Mouse (Mus musculus) hematopoietic stem cell, adult 5-6 weeks (primary cell): Measurements from ENCODE around the gene Map1b. TPM values are rescaled to one million over a fixed set of nuclear protein-coding genes. Genes with fewer than 3 reads are reported as not detected.
A peak's percentile ranks its signal among the peaks of the same experiment; 100 is the strongest.

ENCODE experiments used
- ATAC-seq, 2 experiments: fragments of 125-278 bp in 1 of 2; replicated peaks in 1 of 2; 2 replicates each; pipeline ENCODE4 v1.8.0; 2016 to 2017; ENCODE audit warnings: inconsistent platforms in 2 of 2, mild to moderate bottlenecking in 2 of 2, moderate number of reproducible peaks in 2 of 2, low read depth in 1 of 2, moderate TSS enrichment in 1 of 2; ENCODE audit not compliant: low FRiP score in 2 of 2, poor library complexity in 2 of 2, severe bottlenecking in 2 of 2, insufficient read depth in 1 of 2, low TSS enrichment in 1 of 2
- total RNA-seq: library from RNA; stranded (forward); fragments of 172-1452, 232-1000 nt; gene quantifications from 2 replicates; pipeline ENCODE4 v1.2.3, GENCODE M21; 2017

Gene Map1b
- total RNA-seq, 1 experiment from 2014 or later = 0.15 TPM

DNA sequence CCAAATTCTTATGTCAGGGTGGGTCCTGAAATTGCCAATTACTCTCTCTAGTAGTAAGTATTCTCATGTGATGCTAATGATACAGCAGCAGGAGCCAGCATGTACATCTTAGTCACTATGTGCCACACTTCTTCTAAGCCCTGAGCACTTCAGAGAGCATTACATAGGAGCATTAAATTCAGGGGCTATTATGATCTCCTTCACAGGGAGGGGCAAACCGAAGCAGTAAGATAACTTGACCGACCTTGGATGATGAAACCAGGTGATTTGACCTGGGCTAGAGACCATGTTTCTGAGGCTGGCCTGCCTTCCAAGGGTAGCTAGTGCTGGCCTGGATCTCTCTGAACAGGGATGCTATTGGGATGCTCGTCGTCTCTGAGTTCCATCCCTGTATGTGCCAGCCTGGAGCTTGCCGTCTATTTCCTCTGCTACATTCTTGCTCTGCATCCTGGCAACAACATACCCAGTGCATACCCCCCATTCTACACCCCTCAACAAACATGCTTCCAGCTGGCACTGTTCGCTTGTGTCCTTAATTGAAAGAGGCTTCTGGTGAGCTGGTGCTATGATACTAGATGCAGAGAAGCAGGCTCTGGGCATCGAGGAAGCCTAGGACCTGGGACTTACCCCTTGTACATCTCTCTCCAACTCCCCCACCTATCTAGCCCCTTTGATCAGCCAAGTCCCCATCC is 72.7 kb downstream of the Map1b start:
- no peak for ATAC-seq

DNA sequence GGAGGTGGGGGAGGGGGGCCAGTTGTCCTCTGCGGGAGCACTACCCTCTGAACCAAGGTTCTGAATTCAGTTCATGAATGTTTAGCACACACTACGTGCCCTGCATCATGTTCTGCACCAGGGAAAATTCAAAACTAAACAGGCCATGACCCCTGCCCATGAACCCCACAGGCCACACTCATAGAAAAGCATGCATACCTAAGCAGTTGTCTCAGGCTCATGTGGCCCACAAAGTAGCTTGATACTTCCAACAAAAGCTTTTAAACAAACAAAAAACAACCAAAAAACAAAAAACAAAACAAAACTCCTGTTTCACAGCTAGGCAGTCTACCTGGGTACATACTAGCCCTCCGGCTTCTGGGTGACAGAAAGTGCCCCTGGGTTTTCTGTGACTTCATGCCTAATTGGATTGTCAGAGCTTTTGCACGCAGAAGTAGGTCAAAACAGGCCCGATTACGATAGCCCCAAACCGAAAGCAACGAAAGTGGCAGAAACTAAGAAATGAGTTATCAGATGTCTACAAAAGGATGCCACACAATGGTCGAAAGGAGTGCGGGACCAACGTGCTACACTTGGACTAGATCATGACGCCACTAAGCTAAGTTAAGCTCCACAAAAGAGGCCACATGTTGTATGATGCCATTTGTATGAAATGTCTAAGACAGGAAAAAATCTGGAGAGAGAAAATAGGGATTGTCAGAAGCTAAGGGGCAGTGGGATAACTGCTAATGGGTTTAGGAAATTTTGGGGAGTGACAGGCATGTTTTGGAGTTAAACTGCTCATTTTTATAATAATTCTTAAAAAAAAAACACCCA is 73.7 kb downstream of the Map1b start:
- ATAC-seq = no peak

DNA sequence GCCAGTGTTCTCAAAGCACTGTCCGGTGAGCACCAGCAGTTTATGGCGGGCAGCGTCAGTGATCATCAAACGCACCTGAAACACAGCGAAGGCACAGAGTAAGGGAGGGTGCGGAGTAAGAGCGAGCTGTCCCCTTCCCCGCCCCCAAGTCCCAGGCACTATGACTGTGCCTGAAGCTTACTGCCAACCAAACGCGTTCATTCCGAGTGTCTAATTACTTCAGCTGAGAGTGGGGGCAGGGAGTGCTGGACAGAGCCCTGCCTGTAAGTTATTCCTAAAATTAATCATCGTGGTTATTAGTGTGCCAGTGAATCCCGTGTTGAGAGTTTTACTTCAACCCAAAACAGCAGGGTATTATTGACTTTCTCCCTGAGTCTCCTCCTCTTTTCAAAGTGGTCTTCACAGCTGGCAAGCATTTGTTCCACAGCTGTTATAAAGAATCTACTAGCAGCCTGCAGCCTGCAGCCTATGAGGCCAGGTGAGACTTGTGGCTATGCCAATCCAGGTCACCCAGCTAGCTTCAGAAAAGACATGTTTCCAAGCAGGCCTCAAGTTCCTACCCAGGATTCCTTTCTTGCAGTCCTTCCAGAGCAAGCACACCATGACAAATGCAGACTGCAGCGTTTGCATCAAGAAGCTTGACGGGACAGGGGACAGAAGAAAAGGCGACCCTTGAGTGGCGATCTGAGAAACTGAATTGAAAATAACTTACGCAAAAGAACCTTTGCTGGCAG is 74.5 kb downstream of the Map1b start:
- ATAC-seq = no peak

DNA sequence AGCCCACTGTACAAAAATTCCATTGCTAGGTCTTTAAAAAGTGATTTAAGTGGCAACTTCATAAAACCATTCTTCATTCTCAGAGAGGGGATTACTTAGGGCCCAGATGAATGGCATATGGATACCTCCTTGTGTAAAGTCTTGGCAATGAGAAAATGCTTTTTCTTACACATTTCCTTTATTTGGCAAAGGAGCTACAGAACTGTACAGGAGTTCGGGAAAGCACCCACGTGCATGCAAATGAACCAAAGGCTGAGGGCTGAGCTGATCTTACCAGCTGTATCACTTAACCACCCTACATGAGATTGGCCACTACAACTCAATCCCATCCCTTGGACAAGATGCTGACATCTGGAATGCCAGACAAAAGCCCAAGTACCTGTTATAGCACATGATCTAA is 76.1 kb downstream of the Map1b start:
- no peak for ATAC-seq

DNA sequence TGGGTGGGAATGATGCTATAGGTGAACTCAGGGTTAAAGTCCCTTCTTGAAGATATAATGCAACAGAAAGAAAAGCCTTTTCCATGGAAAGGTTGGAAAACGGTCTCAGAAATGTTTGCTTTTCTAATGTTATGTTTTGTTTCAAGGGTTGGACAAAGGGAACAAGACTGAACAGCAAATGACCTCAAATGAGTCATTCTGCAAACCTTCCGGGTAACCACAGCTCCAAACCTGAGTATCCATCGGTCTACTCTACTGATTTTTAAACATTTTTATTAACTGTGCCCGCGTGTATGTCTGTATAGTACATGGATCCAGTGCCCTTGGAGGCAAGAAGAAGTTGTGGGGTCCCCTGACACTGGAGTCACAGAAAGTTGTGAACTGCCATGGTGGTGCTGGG is 77.0 kb downstream of the Map1b start:
- ATAC-seq = no peak

DNA sequence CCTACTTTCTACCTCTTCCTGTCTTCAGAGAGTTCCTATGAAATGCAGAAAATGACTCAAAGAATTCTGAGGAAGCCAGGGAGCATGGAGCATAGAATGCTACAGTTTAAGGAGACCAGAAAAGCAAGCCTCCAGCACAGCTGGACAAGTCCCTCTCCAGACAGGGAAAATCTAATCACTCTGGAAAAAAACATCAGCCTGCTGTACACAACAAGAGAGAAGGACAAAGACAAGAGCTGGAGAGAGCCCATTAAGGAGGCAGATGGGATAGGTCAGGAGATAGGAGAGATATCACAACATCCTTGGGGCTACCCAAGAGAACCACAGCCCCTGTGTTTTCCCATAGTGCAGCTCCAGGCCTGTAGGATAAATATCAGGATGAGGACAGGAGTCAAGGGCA is 79.3 kb downstream of the Map1b start:
- no peak for ATAC-seq

DNA sequence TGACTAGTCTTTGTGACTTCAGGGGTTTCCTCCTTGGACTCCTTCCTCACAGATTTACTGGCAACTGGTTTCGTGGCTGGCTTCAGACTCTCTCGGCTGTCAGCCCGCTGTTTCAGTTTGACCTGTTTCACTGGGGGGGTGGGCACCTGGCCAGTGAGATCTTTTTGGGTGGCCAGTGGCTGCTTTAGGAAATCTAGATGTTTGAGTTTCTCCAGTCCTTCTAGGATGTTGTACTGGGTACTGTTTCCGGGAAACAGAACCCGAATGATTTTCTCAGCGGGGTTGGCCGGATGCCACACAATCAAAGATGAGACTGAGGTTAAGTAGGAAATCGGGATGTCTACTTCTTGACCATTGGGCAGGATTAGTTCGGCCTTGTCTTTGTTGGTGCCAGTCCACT is 81.8 kb downstream of the Map1b start:
- ATAC-seq = no peak

DNA sequence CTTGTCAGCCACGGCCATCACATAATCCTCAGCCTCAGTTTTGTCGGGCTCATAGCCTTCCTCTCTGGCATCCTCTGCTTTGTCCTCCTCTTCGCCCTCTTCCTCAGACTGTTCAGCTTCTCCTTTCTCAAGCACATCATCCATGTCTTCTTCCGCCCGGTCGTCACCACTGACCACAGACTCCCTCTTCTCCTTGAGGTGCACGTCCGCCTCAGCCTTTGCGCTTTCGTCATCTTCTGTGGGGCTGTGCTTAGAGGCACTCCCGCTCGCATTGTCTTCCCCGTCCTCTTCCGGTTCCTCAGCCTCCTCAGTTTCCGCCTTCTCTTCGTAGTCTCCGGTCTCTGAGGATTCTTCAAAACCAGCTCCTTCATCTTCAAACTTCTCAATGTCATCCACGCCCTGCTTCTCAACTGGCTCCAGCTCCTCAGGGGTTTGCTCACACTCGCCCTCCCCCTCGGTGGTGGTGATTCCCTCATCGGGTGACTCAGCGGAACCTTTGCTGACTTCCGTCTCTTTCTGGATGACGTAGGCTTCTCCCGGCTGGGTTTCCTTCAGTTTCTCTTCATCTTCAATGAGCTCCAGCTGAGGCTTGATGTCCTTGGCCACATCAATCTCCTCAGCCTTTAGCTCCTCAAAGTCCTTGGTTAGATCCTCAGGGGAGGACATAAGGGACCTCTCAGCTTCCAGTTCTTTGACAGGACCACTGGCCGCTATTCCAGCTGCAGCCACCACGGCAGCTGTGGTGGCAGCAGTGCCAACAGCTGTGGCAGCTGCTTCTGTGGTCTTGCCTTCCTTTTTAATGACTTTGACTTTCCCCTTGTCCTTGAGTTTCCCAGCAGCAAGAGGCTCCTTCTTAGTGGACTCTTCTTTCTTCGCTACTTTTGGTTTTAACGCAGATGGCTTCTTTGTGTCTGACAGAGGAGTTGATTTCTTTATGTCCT is 83.0 kb downstream of the Map1b start:
- peak in 1 of 2 experiments; percentile 42; a peak in 2 of 4 replicates for ATAC-seq

DNA sequence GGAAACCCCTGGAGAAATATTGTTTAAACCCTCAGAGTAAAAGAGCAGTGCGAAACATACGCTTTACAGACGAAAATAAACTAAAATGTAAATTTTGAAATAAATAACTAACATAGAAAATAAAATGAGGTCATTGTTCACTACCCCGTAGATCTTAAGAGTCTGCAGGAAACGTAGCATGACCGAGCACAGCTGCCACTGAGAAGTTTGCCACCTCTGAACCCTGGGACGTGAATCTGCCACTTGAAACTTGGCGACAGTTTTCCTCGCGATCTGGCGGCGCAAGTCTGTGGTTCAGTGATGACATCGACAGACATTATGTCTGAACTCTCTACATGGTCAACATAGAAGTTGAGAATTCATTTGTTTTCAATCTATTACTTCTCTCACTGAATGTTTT is 92.8 kb downstream of the Map1b start:
- no peak for ATAC-seq

DNA sequence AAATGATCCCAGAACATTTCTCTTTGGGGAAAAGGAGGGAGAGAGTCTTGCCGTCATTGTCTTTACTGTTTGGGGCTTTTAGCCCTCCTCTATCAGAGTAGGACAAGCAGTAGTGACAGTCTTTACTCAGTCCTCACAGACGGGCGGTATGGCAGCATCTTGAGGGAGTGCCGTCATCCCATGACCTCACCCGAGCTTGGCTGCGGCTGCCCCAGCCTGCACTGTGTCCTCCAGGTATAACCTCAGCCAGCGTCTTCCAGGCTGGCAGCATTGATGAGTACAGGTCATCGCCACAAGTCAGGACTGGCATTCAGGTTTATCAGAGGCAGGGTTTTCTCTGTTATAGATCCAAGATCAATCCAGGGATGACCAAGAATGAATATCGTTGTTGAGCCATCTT is 99.7 kb downstream of the Map1b start:
- ATAC-seq = no peak

DNA sequence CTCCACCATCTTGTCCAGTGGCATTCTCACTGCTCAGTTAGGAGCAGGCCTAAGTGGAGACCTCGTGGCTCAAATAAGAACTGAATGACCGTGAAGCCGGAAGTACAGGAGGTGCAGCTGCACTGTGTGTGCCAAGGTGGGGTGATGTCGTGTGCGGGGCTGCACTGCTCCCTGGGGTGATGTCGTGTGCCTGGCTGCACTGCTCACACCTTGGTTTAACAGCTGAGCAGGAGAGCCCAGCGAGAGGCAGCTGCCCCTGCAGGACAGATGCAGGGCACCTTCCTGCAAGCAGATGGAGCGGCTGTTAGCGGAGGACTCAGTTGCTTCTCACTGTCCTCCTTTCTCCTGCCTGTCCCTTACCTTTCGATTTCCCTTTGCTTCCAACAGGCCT is 102.0 kb downstream of the Map1b start:
- no peak for ATAC-seq

DNA sequence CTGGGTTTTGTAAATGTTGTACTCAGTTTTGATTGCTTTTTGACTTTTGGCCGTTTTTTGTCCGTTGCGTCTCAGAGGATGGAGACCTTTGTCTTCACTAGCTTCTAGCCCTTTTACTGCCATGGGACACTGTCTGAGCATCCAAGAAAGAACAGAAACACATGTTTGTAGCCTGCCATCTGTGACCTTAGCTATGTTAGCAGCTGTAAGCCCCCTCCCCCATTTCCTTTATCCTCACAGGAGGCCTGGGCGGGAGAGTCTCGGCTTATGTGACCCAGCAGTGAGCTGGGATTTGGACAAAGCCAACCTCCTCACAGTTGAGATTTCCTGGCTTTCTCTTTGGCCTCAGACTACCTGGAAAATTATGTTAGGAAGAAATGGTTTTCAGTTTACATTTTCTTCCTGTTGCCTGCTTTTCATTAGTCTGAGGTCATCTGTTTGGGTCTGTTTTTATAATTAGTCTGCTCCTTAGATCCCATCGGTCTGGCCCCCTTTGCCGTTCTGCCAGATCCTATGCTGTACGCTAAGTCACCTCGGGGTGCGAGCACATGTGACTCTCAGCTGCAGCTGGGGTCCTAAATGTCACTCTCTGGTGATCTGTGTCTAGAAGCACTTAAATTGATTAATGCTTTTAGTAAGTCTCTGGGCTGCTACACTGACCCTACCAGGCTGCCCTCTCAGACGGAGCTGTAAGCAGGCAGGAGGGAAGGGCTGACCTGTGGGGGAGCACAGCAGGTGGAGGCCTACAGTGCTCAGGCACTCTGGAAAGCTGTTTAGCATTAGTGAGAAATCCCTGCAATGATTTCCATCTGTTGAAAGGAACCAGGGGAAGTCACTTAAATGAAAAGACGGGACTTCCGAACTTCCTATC is 102.6 kb downstream of the Map1b start:
- no peak for ATAC-seq

DNA sequence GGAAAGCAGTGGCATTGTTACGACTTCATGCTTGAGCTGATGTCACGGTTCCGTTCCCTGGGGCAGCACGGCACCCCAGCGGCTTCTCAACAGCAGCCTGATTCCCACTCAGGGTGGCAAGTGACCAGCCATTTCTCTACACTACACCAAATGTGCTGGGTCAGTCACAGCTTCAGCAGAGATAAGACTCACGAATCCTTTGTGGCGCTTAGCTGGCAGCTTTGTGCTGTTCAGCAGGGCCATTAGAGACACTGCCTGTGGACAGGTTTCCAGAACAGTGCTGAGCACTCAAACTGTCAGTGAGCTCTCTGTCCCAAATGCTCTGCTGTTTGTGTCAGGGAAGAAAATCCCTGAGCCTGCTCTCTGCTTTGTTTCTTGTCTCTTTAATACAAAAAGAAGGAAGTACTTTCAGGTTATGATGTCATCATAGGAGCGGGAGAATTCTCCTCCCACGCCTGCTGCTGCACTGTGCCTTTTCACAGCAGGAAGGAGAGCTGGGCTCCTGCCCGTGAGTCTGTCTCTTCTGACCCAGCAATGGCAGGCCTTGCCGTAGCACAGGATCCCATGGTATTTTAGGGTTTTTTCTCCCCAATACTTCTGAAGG is 103.8 kb downstream of the Map1b start:
- ATAC-seq = peak; percentile 87 to 91

DNA sequence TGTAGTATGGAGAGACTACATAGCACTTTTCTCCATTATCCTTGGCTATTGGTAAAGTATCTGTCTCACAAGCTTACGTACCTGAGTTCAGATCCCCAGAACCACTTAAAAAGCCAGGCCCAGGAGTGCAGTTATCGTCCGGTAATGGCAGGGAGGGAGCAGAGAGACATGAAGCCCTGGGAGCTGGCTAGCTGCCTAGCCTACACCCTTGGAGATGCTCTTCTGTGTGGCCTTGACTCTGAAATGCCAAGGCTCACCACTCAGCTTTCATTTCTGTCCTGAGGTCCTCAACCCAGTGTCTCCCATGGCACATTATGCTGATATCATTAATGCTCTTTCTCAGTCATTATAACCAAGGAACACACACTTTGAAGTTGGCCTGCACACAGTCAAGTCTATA is 104.6 kb downstream of the Map1b start:
- ATAC-seq = no peak

DNA sequence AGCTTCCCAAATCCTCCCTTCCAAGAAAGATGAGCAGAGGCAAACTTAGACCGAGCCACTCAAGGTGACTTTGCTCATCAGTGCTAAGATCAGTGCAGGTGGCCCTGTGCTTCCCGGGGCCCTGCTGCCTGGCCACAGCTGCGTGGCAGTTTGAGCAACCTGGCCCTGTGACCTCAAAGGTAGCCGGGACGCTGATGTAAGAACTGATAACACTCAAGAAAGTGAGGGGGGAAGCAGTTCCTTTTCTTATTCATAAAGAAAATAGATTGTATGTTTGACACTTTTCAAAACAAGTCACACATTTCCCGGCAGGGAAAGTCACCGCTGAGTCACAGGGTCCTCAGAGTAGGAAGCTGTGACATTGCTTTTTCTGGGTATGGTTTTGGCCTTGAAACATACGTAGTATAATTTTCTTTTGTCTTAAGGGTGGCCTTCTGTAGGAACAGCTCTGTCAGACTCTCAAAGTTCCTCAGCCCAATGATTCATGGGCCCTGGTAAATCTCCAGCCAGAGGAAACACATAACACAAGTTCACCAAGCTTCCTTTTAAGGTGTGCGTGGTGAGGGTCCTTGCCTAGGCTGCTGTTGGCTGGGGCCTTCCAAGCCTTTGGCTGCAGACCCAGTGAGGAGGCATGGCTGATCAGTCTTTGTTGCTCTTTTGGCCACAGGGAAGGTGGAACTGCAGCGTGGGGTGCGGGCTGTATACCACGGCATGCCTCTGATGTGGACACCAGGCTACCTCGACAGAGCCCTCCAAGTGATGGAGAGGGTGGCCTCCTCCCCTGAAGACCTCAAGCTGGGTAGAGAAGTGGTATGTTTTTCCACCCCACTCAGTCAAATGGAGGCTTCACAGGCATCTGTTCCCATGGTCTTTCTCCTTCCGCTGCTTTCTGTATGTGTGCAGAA is 105.5 kb downstream of the Map1b start:
- no peak for ATAC-seq
